Mouse (Mus musculus) kidney, adult 2 months (tissue): ENCODE measurements at regions not wholly inside any gene's neighbourhood (a gene's known extent, or its start where the extent isn't known, plus 50 kb on each side); places are given as distances from the start of the nearest gene placed in this dataset.

Experiments used
- CTCF ChIP-seq: fragments of 200-500 bp; conservative IDR thresholded peaks from 2 replicates; pipeline ENCODE4 v1.5.1; 2011; ENCODE audit warnings: low read depth, mild to moderate bottlenecking, control low read depth, low read length, moderate library complexity, mixed read lengths; ENCODE audit not compliant: insufficient read depth, insufficient read length
- POLR2A ChIP-seq: fragments of 200-500 bp; IDR thresholded peaks from one replicate; pipeline ENCODE4 v1.6.1; 2011; ENCODE audit warnings: low read depth, low read length, control low read depth

GRCm38 (mm10) chr10:116658162-116658962 is 77.1 kb upstream of the Cnot2 start:
- TF ChIP-seq POLR2A = no peak
- no peak for TF ChIP-seq CTCF
